Mouse (Mus musculus) thymus, adult 2 months (tissue): ENCODE data around the gene Gcc2.
"Not testable (repeated sequence)": the region's sequence is repeated elsewhere in the genome, so short reads cannot be mapped to it uniquely, and the experiment has no call there.

Experiments
- CTCF ChIP-seq: fragments of 200-500 bp; IDR thresholded peaks from 2 replicates; pipeline ENCODE4 v1.5.1; 2012; ENCODE audit warnings: mild to moderate bottlenecking, control low read depth, low read length, moderate library complexity, borderline replicate concordance; ENCODE audit not compliant: control insufficient read depth, poor library complexity, insufficient read depth; ENCODE audit errors: extremely low read depth
- POLR2A ChIP-seq: fragments of 200-500 bp; IDR thresholded peaks from 2 replicates; pipeline ENCODE4 v1.6.1; 2012; ENCODE audit warnings: mild to moderate bottlenecking, low read length, control low read depth, moderate library complexity; ENCODE audit not compliant: control insufficient read depth, poor library complexity, insufficient read depth; ENCODE audit errors: extremely low read depth

- not testable (repeated sequence) for TF ChIP-seq CTCF, POLR2A
Measured at GRCm38 (mm10) chr10:58233054-58233739, 22.1 kb upstream of the Gcc2 start.
